Mouse (Mus musculus): ENCODE measurements around the gene Vps13a. TPM values are rescaled to one million over a fixed set of nuclear protein-coding genes. Genes with fewer than 3 reads are reported as not detected.

Gene Vps13a
- total RNA-seq, 2 experiments from 2014 or later, result 15.1 to 15.4 TPM

GRCm38 (mm10) chr19:16579656-16580260 lies 201.0 kb downstream of the Vps13a start:
- no peak for DNase-seq

DNA sequence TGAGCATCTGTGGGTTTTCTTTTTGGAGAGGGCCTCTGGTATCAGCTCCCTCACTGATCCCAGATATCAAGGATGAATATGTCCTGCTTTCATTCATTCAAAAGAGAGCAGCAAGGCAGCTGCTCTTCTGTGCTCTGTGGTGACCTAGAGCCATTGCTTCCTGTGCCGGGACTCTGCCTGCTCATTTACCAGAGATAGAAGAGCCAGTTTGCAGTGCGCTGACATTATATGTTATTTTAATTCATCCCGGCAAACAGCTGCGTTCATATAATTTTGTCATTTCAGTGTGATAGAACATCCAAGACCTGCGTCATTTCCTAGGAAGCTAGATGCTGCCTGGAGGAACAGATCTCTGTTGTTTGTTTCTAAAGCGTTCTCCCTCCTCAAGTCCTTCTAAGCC lies 203.9 kb downstream of the Vps13a start:
- DNase-seq, result no peak

Other genes with a start within 250 kb of the Vps13a start
- gene Foxb2, start 92.9 kb upstream of the Vps13a start, total RNA-seq (2021), result not detected
- gene Prune2, start 175.2 kb upstream of the Vps13a start, total RNA-seq (2021), result 1 to 10 TPM; 3.4 to 4.5 TPM

Measured in gastrocnemius, postnatal 10 days (tissue).